Mouse (Mus musculus) testis, adult 2 months (tissue): ENCODE data around the gene Dusp12.

Experiments
- CTCF ChIP-seq: fragments of 200-500 bp; IDR thresholded peaks from 2 replicates; pipeline ENCODE4 v1.5.1; 2012; ENCODE audit warnings: low read depth, mild to moderate bottlenecking, inconsistent platforms, low read length, moderate library complexity; ENCODE audit not compliant: control insufficient read depth, insufficient read depth, insufficient replicate concordance
- POLR2A ChIP-seq: fragments of 200-500 bp; IDR thresholded peaks from 2 replicates; pipeline ENCODE4 v1.6.1; 2012; ENCODE audit warnings: low read depth, mild to moderate bottlenecking, inconsistent platforms, low read length, moderate library complexity; ENCODE audit not compliant: control insufficient read depth

DNA sequence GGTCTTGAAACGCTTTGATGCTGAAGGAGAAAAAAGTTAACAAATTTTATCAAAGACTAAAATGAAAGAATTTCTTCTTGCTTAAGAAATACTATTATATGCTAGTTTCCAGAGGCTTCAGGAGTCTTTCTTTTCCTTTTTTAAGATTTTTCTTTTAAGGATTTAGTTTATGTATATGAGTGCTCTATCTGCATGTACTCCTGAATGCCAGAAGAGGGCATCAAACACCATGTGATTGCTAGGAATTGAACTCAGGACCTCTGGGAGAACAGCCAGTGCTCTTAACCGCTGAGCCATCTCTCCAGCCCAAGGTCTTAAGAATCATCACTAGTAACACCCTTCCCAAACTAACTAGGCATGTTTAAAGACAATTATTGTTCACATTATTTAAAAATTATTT, 13.4 kb downstream of the Dusp12 start:
- no peak for TF ChIP-seq POLR2A
- no peak for TF ChIP-seq CTCF
